Mouse (Mus musculus): Measurements from ENCODE around the gene Doc2a.

DNA sequence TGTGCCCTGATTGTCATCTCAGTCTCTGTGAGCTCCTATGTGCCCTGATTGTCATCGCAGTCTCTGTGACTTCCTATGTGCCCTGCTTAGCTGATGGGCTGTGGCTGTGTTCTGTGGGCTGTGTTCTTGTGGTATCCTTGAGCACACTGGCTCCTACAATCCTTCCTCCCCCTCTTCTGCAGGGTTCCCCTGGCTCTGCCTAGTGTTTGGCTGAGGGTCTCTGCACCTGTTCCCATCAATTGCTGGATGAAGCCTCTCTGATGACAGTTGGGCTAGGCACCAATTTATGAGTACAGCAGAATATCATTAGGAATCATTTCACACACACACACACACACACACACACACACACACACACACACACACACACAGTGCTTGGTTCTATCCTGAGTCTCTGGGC lies 13.9 kb upstream of the Doc2a start:
- TF ChIP-seq CTCF (IDR thresholded peaks at IDR 0.05) (no peak), EP300 (IDR thresholded peaks at IDR 0.05) (no peak)
